Mouse (Mus musculus) cerebellum, adult 18-20 months (tissue): Measurements from ENCODE around the gene Acox3.

Source experiments
- DNase-seq, 2 experiments: peaks; one replicate each; pipeline ENCODE4 v3.0.0; 2021

The Acox3 gene

DNA sequence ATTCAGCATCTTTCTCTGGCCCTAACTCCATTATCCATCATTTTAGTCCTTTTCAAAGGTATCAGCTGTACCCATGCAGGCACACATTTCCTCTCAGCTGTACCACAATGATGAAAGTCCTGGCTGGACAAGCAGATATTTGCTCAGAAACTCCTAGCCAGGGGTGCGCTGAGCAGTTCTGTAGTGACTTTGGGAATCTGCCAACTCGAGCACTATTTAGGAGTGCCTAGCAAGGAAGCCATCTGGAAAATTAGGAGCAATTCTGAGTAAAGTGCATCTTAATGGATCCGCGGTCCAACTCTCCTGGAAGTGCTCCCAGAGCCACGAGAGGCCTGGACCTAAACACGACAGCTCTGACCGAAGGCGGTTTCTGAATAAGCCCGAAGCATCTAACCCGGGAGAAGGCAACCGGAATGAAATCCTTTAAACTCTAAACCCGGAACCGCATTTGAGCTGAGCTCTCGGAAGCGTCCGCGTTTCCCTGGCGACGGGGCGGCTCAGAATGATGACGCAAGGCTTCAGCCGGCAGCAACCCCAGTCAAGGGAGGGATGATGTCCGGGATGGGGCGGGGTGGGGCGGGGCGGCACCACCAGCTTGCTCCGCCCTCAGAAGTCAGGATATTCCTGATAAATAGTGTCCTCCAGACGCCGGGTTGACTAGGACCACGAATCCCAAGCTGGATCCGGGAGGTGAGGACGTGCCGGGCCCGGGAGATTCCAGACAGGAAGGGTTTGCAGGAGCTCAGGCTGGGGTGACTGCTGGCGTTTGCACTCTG is at the start of gene Acox3:
TSS of gene Acox3 (plus strand) at position 596 of the 776 bp plus-strand sequence.
- DNase-seq, result peak; percentile 98

DNA sequence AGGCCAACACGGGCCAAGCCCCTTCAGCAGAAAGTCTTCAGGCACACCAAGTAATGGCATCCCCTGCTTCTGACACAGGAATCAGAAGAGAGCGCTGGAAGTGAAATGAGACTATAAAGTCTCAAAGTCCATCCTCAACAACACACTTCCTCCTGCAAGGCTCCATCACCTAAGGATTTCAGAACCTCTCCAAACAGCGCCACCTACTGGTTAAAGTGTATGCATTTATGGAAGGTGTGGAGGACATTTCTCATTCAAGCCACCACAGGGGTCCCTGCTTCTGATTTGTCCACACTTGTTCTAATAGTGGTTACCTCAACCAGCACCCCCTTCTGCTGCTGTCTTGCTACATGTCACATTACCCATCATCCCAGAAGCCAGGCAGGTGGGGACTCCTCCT is 46.6 kb upstream of the Acox3 start:
- DNase-seq, result no peak

DNA sequence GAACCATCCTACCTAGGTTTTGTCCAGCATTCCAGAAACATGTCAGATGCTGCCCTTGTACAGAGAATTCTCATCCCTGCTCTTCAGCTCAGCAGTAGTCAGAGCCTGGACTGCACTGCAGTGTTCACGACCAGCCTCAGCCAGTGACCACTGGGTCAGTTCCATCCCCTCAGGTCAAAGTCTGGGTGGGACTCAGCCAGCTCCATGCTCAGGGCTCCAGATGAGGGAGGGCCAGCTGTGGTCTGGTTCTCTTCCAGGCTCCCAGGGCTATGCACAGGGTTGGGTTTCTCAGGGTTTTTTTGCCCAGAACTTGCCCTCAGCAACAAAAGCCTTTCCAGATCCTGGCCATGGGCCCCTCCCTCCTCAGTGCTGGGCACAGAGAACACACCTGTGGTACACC is 45.4 kb upstream of the Acox3 start:
- no peak for DNase-seq

DNA sequence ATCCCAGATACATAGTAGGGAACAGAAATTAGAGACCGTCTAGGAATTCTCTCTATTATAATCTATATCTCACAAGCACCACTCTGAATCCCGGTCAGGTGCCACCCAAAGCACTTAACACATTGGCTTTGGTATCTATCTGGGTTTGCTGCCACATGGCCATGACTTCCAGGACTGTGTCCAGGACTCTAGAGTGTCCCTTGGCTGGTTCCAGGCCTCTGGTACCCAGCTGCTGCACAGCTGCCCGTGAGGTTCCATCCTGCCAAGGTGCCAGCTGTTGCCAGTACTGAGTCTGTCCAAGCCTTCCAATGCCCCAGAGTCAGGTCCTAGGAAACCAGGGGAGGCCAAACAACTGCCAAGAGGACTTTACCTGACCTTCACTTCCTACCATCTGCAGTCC is 44.8 kb upstream of the Acox3 start:
- no peak for DNase-seq

DNA sequence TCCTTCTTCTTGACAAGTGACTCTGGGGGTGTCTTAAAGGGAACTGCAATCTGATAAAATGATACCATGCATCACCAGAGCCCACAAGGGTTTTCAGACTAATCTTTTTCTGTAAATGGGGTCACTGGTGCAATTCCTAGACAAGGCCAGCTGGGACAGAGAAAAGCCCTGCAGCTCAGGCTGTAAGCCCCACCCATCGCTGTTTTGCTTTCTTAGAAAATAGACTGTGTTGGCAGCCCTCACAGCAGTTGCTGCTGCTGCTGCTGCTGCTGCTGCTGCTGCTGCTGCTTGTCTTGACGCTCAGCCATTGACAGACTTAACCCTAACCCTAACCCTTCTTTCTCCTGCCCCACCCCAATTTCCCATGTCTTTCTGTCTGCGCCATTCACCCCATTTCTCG is 43.3 kb upstream of the Acox3 start:
- DNase-seq, result no peak

DNA sequence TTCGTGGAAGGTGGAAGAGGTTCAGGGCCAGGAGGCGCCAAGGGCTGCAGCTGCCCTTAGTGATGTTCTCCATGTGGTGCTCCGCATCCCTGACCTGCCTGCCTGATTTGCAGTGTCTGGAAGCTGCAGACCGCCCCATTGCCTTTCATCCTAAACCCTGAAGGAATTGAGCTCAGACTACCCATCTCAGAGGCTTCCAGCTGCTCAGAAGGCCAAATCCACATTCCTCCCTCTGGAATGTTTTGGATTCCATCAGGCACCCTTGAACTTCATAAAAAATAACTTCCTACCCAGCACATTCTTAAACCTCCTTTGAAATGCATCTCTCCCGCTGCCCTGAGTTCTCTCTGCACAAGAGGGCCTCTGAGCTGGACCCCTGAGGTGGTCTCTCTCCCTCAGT is 42.3 kb upstream of the Acox3 start:
- no peak for DNase-seq

DNA sequence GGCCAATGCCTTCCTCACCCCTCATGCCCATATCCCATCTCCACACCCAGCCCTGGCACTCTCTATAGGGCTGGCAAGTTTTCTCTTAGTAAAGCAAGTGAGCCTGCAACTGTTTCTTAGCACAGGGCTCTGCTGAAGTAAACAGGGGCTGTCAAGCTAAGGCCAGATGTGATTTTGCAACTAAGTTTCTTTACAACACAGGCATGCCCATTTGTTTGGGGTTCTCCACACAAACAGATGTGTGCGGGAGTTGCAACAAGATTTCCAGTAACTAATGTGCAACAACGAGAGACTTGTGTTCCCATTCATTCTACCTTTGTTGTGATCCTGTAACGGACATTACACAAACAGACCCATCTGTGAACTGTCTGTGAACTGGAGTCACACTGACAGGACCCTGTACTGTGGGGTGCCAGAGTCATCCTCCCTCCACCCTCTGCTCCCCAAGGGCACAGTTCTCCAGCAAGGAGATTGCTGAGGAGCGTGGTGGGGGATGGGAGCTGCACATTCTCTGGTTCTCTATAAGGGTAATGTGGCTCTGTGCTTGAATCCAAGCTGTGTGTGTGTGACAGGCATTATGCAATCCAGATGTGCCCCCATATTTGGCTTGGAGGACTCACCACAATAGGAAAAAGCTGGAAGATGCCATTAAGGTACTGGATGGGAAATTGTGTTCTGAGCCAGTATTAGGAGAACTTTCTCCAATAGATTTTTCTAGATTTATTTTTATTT is 41.6 kb upstream of the Acox3 start:
- no peak for DNase-seq

DNA sequence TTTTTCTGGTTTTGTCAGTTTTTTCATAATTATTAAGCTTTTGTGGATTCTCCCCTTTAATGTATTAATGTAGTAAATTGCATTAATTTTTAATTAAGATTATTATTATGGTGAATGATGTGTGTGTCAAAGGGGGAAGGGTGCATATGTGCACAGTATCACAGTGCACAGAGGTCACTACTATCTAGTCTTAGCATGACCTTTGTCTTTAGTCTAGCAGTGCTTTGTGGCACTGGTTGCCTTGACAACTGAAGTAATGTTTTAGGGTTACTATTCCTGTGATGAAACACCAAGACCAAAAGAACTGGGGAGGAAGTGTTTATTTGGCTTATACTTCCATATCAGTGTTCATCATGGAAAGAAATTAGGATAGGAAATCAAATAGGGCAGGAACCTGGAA is 36.7 kb upstream of the Acox3 start:
- no peak for DNase-seq

DNA sequence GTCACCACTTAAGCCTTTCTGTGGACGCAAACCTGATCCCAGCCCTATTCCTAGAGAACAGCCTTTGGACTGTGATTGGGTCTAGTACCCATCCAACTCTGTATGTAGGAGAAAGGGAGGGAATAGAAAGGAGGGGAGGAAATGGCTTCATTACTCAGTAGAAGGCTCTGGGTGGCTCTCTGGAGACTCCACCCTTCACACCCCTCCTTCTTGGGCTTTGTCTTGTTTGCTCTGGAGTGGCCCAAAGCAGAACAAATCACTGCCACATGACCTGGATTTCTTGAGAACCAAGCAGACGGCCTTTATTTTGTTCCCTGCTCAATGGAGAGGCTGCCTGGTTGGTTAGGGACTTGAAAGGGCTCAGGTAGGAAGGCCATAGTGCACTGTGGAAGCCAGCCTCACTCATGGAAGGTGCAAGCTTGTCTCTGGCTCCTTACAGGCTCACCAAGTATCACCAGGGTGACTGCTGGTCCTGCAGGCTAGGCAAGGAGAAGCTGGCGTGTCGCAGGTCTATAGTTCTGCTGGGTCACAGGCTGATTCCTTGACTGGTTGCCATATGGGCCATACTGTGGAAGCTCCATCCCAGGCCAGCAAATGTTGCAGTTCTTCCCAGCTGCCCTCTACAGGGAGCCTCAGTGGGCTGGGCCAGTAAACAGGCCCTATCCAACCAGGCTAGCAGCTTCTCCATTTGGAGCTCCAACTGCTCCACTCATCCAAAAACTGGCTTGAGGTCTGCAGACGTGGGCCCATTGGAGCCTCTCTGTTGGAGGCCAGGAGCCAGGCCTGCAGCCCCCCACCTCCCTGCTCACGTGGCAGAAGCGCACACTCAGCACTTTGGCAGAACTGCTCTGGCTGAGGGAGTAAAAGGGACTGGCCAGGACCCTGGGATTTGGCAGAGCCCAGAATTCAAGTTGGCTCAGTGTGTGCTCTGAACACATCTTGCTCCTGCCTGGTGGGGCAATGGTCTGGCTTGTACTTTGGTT is 30.7 kb upstream of the Acox3 start:
- peak; percentile 59 to 65 for DNase-seq

DNA sequence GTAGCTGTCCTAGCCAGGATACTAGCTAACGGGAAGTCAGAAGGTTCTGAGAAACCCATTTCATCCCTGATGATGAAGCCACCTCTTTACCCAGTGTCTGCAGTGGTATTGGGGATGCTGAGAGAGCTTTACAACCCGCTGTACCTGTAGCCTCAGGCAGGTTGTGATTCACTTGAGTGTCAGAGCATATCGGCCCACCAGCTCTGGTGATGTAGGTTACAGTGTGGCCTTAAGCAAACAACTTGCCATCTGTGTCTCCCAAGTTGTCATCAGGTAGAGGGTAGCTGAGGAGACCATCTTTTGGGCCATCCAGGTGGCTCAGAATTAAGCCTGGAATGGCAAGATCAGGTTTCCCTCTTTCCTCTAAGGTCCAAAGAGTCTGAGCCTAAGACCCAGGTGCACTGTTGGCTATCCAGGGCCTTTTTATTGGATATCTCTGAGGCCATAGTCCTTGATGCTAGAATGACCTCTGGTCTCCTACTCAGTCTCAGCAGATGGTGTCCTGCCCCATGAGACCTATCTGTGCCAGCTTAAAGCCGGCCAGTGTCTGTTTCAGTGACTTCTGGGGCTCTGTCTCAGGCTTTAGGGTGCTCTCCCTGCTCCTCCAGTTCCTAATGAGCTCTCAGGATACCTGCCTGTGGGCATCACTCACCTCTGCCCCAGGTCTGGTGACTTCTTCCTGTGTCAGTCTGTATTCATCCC is 29.9 kb upstream of the Acox3 start:
- no peak for DNase-seq

DNA sequence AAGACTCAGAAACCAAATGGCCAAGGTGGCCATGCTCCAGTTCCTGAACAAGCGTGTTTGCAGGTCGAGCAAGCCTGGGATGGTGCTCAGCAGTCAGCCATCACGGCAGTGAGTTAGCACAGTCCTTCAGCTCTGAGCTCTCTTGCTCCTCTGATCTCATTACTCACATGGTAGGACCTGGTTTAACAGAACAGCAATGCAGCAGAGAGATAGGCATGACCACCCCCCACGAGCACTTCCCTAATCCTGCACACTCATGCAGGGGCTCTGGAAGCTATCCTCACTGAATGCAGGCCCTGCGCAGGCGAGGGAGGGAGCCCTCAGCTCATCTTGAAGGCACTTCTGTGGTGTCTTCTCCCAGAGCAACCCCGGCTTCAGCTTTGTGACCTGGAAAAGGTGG is 26.4 kb upstream of the Acox3 start:
- no peak for DNase-seq

DNA sequence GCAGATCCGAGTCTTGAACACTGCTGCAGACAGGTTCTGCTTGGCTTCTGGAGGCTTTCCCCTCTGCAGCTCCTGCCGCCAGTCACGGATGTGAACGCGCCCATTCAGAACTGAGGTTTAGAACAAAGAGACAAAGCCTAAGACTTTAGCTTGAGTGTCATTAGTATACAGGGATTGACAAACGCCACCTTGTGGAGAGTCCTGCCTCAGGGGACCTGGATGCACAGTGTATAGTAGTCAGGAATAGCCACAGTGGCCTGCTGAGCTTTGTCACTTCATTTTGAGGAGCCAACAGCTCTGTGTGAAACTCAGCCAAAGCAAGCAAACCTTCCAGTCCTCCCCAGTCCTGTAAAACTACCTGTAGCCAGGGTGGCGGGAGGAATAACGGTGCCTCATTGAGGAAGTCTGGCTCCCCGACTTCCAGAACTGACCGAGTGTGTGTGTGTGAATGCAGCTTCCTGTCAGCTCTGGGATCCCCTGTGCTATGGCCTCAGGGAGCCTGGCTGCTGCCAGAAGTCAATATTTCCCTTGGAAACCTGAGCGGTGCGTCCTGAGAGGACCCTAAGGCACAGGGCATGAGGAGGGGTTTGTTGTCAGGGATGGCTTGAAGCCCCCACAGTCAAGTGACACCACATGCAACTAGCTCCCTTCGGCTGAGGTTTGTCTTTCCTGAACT is 24.8 kb upstream of the Acox3 start:
- DNase-seq, result no peak

DNA sequence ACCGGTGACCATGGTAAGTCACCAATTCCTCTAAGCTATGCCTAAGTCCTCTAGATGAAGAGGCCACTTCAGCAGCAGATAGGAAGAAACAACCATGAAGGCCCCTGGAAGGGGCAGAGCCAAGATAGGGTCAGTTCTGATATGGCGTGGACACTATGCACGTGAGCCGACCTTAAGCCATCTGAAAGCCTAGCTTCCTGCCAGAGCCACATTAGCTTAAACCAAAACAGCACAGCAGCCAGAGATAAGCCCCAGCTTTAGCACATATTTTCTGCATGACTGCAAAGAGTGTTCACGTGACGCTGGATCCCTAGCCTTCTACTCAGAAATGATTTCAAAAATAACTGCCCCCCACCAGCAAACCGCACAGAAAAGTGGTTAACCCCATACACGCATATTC is 23.4 kb upstream of the Acox3 start:
- no peak for DNase-seq

DNA sequence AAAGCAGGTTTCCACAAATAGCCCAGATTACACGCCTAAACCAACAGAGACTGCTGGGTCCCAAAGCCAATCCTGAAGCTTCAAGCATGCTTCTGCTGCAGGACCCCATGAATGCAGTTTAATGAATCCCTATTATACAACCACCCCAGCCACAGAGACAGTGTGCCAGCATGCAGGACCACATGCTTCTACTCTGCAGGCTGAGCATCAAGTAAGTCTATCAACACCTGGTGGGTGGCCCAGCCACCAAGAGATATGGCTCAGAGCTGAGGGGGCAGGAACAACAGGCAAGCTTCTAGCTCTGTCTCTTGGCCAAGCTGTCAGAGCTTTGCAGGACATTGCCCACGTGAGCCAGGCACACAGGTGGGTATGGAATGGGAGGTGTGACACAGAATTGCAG is 20.2 kb upstream of the Acox3 start:
- no peak for DNase-seq

DNA sequence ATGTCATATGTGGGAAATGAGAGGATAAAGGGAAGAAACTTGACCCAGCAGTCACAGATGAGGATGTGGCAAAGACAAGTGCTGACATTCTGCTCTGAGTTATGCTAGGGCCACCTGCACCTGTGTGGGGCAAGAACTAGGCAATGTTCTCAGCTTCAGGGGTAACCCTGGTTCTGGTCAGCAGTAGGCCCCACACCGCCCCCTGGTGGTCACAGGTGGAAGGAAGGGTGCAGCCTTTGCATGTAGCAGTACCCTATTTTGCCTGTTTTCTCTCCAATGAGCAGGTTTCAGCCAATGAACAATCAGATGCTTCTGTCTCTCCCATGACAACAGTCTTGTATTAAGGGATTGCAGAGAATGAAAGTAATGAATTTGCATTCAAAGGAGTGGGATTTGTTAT is 19.4 kb upstream of the Acox3 start:
- peak; percentile 69 to 83 for DNase-seq

DNA sequence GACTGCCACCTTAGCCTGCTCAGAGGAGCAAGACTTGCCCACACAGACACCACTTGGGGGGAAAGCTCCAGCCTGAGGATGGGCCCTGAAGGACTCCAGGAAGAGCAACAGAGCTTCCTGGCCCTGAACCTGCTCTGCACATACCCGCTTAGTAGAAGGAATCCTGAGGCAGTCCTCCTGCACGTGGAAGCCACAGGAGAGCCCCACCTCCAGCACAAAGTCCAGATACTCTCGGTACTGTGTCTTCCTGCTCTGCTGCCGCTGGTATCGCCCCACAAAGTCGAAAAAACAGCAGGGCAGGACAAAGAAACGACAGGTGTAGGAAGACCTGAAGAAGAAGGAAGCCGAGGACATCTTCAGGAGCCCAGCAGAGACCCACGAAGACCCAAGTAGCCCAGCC is 17.6 kb upstream of the Acox3 start:
- DNase-seq, result no peak

DNA sequence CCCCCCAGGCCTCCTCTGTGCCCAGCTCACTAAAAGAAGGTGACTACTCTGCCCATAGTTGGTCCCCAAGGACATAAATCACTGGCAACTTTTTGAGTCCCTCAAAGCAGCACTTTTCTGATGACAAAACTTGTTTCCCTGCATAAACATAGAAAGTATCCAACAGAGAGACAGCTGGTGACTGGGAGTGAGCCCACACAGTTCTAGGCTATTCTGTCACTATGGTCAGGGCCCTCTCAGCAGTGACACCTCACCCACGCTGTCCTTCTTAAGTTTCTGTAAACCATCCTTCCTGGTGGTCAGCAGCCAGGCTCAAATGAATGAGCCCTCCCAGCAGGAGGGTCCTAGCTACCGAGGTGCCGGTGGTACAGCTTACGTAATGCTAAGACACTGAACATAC is 16.2 kb upstream of the Acox3 start:
- no peak for DNase-seq

DNA sequence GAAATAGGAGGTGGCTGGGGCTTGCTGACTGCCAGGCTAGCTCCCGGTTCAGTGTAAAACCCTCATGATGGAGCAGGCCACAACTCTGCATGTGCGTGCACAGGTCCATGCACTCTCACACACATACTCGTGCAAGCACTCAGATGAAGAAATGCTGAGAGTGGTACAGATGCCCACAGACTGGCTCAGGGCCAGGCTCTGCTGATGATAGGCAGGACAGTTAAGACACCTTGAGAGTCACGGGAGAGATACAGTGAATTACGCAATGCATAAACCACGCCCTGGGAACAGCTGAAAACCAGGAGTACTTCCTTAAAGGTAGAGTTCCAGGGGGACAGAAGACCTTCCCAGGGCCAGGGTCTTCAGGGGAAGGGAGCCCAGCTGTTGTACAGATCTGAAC is 11.3 kb upstream of the Acox3 start:
- no peak for DNase-seq

DNA sequence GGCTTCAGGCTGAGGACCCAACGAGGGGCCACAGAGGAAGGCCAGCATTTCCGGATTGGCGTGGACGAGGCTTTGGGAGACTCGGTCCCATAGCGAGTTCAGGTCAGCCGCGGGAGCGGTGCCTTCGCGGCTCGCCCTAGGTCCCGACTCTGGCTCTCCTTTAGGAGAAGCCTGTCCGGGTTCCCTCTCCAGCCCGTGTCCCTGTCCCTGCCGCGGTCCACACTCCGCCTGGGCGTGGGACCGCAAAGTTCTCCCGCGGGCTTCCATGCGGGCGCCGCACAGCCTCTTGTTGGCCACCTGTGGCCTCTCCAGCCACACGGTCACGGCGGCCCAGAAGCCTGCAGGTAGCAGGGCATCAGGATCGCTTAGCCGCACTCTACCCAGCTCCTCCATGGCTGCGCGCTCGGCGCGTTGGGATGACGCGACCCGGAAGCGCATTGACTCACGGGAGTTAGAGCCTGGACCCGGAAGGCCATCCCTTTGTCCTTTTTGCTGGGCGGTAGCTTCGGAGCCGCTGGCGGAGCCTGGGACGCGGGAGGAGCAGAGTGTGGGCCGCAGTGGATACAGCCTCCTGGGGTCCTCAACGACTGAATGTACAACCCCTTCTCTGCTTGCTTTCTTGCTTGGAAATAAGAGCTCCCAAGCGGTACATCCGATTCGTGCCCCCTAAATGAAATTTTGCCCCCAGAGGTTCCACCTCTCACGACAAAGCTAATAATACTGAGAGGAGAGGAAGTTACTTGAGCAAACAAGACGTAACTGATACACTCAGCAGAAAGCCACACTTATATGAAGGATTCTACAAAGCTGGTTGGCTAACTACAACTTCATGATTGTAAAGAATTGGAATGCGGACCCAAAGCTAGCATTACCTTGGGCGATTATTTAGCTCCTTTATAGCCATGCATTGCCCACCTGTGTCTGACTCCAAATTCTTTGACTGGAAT is 7.9 kb upstream of the Acox3 start, which contains the start of gene Trmt44:
TSS of gene Trmt44 (minus strand) at position 418 of the 947 bp plus-strand sequence.
- DNase-seq, result peak; percentile 95

DNA sequence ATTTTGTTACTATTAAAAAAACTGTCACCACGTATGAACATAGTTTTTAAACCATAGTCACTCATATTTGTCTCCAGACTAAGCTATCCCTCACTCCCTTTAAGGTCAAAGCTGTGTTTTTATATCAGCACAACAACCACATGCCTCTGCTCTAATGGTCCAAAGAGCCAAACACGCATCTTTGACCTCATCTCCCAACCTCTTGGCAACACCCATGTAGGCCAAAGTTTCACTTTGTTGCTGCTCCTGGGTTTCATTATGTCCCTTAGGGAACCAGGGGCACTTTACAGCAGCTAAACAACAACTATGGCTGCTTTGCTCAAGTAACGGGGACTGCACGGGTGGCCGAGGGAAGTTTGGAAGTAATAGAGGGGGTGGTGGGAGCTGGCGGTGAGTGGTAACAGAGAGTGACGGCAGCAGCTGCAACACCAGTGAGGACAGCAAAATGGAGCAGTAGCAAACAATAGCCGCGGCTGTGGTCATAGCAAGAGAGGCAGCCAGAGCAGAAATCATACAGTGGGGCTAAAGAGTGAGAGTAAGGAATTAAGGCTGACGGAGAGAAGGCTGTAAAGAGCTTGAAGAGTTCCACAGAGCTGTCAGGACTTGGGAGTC is 6.3 kb upstream of the Acox3 start:
- no peak for DNase-seq
